Mouse (Mus musculus): Measurements from ENCODE around the gene Capn13.

GRCm38 (mm10) chr17:73367334-73367733, 33.3 kb downstream of the Capn13 start:
- TF ChIP-seq CTCF (IDR thresholded peaks at IDR 0.05; ENCODE audit: extremely low read depth, insufficient read depth, low read length) (no peak), POLR2A (IDR thresholded peaks at IDR 0.05; ENCODE audit: extremely low read depth, insufficient read depth, low read length) (no peak)

Measured in cortical plate, adult 2 months (tissue).